Mouse (Mus musculus) retina, adult 2 months (tissue): ENCODE results near the gene Lamtor4.

Experiments used
- DNase-seq: peaks from one replicate; pipeline ENCODE4 v3.0.0-alpha.2; 2012; ENCODE audit warnings: low read depth, low spot score

The Lamtor4 gene

DNA sequence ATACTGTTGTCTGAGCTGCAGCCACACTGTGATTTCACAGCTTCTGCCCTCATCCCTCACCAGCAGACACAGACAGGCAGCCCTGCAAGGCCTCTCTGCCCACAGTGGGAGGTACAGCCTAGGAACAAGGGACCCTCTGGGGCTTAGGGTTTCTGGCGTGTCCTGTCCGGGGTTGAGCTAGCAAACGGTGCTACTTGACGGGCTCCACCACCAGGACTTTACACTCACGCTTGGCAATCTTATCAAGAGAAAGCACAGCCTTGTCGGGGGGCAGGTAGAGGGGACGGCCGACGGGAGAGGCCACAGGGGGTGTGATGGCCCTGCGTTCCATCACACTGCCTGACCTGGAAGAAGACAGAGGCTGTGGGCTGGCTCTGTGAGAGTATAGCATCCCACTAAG lies 4.8 kb downstream of the Lamtor4 start:
- DNase-seq, result no peak

DNA sequence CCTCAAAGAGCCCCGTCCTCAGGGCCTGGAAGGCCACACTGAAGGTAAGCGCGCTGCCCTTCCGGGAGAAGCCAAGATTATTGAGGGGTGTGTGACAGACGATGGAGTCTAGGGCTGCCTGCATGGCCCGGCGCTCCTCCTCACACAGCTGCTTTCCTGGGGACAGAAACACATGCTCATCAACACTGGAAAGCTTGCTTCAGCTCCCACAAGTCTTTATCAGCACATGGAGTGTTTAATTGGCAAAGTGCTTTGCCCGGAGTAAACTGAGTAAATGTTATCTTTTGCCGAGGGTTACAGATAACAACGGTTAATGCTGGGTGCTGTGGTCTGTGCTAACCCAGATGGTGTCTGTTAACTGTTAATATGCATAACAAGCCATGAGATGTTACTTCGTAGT lies 5.6 kb downstream of the Lamtor4 start:
- DNase-seq, result no peak

DNA sequence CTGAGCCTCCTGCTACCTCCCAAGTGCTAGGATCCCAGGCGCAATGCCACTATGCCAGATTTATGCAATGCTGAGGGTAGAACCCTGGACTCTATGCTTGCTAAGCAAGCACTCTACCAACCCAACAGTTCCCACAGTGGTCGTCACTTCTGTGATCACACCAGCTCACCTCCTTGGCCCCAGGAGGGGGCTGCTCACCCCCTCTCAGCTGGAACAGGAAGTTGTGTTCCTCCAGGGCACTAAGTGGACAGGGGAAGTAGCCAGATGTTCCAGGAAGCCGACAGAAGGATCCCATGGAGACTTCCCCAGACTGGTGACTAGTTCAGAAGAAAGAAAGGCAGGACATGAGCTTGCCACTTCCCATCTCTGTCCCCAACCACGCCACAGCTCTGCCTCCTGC lies 6.7 kb downstream of the Lamtor4 start:
- no peak for DNase-seq

DNA sequence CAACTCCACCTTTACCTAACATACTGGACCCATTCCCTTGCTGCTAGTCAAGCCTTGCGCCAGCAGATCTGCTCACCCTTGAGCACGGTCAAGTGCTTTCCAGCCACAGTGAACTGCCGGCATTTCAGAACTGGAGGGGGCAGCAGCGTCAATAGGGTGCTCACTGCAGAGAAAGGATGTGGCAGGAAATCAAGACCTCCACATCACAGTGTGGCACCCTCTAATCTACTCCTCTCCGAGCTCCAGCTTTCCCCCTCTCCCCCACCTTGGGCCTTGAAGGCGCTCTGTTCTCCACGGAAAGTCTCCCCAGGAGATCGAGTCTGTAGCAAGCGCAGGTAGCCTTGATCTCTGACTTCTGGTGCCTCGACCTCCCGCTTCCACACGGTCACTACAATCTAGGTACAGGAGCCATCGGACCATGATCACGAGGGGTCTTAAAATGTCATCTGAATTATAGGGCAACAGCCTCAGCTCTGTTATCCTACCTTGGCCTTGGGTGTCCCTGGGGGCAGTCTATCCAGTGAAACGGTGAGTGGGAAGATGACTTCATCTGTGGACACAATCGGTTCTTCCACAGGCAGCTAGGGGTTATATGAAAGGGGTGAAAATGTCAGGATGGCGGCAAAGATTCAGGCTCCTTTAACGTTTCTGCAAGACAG lies 7.4 kb downstream of the Lamtor4 start:
- no peak for DNase-seq

GRCm38 (mm10) chr5:138263260-138264206 lies 8.3 kb downstream of the Lamtor4 start, which contains the start of gene BC037034:
TSS of gene BC037034 (minus strand) at chr5:138264033.
- DNase-seq, result peak; percentile 75

DNA sequence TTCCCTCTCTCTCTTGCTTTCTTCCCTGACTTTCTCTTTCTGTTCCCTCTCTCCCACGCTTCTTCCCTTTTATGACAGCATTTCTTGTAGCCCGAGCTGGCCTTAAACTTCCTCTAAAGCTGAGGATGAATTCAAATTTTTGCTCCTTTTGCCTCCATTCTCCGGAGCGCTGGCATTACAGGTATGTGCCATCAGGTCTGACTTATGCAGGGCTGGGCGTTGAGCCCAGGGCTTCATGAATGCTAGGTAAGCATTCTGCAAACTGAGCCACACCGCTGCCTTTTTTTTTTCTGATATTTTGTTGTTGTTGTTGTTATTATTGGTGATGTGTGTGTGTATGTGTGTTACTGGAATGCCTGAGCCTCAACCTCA lies 8.9 kb downstream of the Lamtor4 start:
- DNase-seq, result no peak

- DNase-seq, result no peak
Observed at GRCm38 (mm10) chr5:138265712-138266111, 10.4 kb downstream of the Lamtor4 start.

GRCm38 (mm10) chr5:138267114-138267513 lies 11.8 kb downstream of the Lamtor4 start:
- DNase-seq, result no peak

GRCm38 (mm10) chr5:138268980-138269379 lies 13.7 kb downstream of the Lamtor4 start:
- DNase-seq, result no peak

DNA sequence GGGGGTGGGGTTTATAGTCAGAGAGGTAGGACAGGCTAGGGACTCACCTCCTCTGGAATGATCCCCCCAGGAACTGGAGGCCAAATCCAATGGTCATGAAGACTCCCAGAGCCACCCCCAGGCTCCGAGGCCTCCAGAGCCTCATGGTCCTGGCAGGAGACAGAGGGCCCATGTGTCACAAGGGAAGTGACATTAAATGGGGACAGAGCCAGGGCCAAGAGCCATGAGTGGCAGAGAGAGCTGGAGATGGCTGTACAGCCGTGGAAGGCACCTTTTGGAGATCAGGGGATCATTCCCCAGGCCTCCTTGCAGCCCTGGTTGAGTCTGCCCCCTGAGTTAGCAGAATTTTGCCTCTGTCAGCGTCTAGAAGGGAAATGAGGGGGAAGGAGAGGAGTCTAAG lies 15.9 kb downstream of the Lamtor4 start:
- no peak for DNase-seq

- DNase-seq, result no peak
Observed at GRCm38 (mm10) chr5:138272409-138272923, 17.2 kb downstream of the Lamtor4 start, which contains the start of gene Gal3st4. TSS of gene Gal3st4 (minus strand) at chr5:138272840.

GRCm38 (mm10) chr5:138274186-138274585 lies 18.9 kb downstream of the Lamtor4 start:
- DNase-seq, result no peak

- no peak for DNase-seq
Observed at GRCm38 (mm10) chr5:138275216-138276050, 20.2 kb downstream of the Lamtor4 start.

- no peak for DNase-seq
Observed at GRCm38 (mm10) chr5:138277994-138278393, 22.7 kb downstream of the Lamtor4 start.

DNA sequence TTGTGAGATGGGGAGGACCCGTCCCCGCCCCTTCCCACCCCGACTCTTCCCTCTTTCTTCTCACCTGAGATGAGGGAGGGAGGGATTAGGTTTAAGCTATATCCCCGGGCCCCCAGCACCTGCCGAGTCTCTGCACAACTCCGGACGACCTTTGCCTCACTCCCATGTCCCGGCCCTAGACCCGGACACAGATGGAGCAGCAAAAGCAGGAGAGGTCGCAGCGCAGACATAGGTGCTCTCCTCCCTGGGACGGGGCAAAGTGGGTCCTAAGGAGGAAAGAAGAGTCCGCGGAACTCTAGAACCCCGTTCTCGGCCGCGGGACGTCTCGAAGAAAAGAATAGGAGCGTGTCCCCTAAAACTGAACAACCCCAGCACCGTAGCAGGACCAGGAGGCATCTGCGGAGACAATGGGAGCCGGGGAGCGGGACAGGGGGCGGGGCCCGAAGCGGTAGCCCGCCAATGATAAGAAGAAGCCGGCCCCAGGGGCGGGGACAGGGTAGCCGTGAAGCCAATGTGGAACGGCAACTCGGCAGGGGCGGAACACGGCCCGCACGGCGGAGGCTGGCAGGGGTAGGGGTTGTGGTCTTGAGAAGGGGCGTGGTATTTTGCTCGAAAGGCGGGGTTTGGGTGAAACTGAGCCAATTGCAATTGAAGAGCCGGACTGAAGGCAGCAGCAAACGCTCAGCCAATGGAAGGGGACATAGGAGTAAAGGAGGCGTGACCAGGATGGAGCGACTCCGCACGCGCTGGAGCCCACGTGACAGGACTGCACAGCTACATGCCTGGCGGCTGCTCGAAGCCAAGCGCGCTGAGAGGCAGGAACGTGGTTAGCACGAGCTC lies 24.5 kb downstream of the Lamtor4 start, which contains the start of the genes Gm43720, Gpc2 and Stag3:
Gene Gm43720 (minus strand): TSS at position 374 of the 840 bp plus-strand sequence.
Gene Gpc2 (minus strand): TSS at position 421 of the 840 bp plus-strand sequence.
Gene Stag3 (plus strand): TSS at position 656 of the 840 bp plus-strand sequence.
- peak; percentile 64 for DNase-seq

DNA sequence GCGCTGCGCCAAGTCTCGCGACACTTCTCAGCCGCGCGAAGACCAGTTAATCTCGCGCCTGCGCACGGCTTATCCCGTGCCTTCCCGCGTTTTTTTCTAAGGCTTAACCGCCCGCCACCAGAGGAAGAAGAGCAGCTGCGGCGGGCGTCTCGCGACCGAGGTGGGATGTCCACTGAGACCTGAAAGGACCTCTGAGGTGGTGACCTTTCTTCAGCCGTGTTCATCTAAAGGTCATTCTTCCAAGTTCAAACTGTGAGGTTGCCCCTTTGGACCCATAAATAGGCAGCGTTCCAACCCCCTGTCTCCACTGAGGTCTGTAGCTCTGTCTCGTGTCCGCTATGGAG lies 25.1 kb downstream of the Lamtor4 start:
- DNase-seq, result no peak

DNA sequence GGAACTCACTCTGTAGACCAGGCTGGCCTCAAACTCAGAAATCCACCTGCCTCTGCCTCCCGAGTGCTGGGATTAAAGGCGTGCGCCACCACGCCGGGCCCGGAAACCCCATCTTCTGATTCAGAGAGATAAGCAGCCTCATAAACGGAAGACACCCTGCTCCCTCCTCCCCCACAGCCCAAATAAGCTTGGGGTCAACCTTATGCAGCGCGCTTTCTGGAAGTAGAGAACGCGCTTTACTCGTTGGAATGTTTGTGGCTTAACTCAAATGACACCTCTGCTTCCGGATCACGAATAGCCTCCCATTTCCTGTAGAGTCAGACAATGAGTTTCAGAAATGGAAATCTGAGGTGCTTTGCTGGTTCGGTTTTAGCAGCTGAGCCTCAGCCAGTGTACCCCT lies 25.5 kb downstream of the Lamtor4 start:
- no peak for DNase-seq

- no peak for DNase-seq
Observed at GRCm38 (mm10) chr5:138281798-138282197, 26.5 kb downstream of the Lamtor4 start.

- DNase-seq, result no peak
Observed at GRCm38 (mm10) chr5:138283540-138283939, 28.3 kb downstream of the Lamtor4 start.

- DNase-seq, result no peak
Observed at GRCm38 (mm10) chr5:138287861-138288260, 32.6 kb downstream of the Lamtor4 start.

- DNase-seq, result no peak
Observed at GRCm38 (mm10) chr5:138291638-138292037, 36.4 kb downstream of the Lamtor4 start.
